Mouse (Mus musculus): Measurements from ENCODE around the gene Pigm. TPM values are rescaled to one million over a fixed set of nuclear protein-coding genes. Genes with fewer than 3 reads are reported as not detected.

Gene Pigm
- 7.3 and 8.8 TPM in 2 replicates for polyA plus RNA-seq (2012; rRNA removed)

GRCm38 (mm10) chr1:172376198-172376667 lies at the start of gene Pigm:
Gene Pigm, plus strand, starts transcription at chr1:172376546.

GRCm38 (mm10) chr1:172329131-172329530 lies 47.2 kb upstream of the Pigm start, which contains the start of gene Kcnj9:
Gene Kcnj9, minus strand, starts transcription at chr1:172329318.

GRCm38 (mm10) chr1:172340729-172341321 lies 35.5 kb upstream of the Pigm start, which contains the start of gene Kcnj10:
Gene Kcnj10, plus strand, starts transcription at chr1:172341210.

Other genes with a start within 250 kb of the Pigm start
- 41.3 and 47.3 TPM in 2 replicates for gene Pex19, start 249.8 kb upstream of the Pigm start, polyA plus RNA-seq (2012; rRNA removed)
- gene Dcaf8, start 228.5 kb upstream of the Pigm start, polyA plus RNA-seq (2012; rRNA removed): 43.7 and 46.7 TPM in 2 replicates
- gene Pea15a, start 169.7 kb upstream of the Pigm start, polyA plus RNA-seq (2012; rRNA removed): 26.6 and 27.5 TPM in 2 replicates
- gene Casq1, start 156.7 kb upstream of the Pigm start, polyA plus RNA-seq (2012; rRNA removed): 0.22 and 0.60 TPM in 2 replicates
- gene Atp1a4, start 118.1 kb upstream of the Pigm start, polyA plus RNA-seq (2012; rRNA removed): 0.06 TPM in 1 of 2 replicates, not detected in the other
- 141 and 148 TPM in 2 replicates for gene Igsf8, start 114.9 kb upstream of the Pigm start, polyA plus RNA-seq (2012; rRNA removed)
- gene Atp1a2, start 78.5 kb upstream of the Pigm start, polyA plus RNA-seq (2012; rRNA removed): 10.9 and 12.5 TPM in 2 replicates
- 0.27 and 0.28 TPM in 2 replicates for gene Kcnj9, start 47.2 kb upstream of the Pigm start, polyA plus RNA-seq (2012; rRNA removed)
- gene Kcnj10, start 35.3 kb upstream of the Pigm start, polyA plus RNA-seq (2012; rRNA removed): 0.76 and 0.86 TPM in 2 replicates
- 1.8 and 2.3 TPM in 2 replicates for gene Slamf9, start 98.8 kb downstream of the Pigm start, polyA plus RNA-seq (2012; rRNA removed)
- 165 and 216 TPM in 2 replicates for gene Igsf9, start 105.2 kb downstream of the Pigm start, polyA plus RNA-seq (2012; rRNA removed)
- 382 and 458 TPM in 2 replicates for gene Tagln2, start 123.5 kb downstream of the Pigm start, polyA plus RNA-seq (2012; rRNA removed)
- 0.52 and 1.3 TPM in 2 replicates for gene Cfap45, start 144.3 kb downstream of the Pigm start, polyA plus RNA-seq (2012; rRNA removed)
- 3.4 and 3.9 TPM in 2 replicates for gene Vsig8, start 179.4 kb downstream of the Pigm start, polyA plus RNA-seq (2012; rRNA removed)
- gene Slamf8, start 214.0 kb downstream of the Pigm start, polyA plus RNA-seq (2012; rRNA removed): 1.4 and 2.6 TPM in 2 replicates
- not detected in 2 replicates for gene Fcrl6, start 226.0 kb downstream of the Pigm start, polyA plus RNA-seq (2012; rRNA removed)

Data from colon, adult 2 months (tissue).